Mouse (Mus musculus) lung, postnatal 0 days (tissue): ENCODE results near the gene Engase. TPM values are rescaled to one million over a fixed set of nuclear protein-coding genes. Genes with fewer than 3 reads are reported as not detected.

Experiments used
- ATAC-seq: fragments of 200-750 bp; cut with Nextera tagmentation; 2 replicates; pipeline ENCODE4 v1.8.0; 2017; ENCODE audit warnings: moderate library complexity
- DNase-seq: peaks from one replicate; pipeline ENCODE4 v3.0.0-alpha.2; 2016; ENCODE audit warnings: low spot score
- H3K27ac ChIP-seq: fragments of 300-500 bp; sonication (generic); 2 replicates; pipeline ENCODE4 v1.5.1; 2014; ENCODE audit warnings: antibody characterized with exemption, mild to moderate bottlenecking, low read length, mixed read lengths
- H3K27me3 ChIP-seq: fragments of 300-500 bp; sonication (generic); replicated peaks from 2 replicates; pipeline ENCODE4 v1.6.1; 2014; ENCODE audit warnings: low read length, mixed read lengths; ENCODE audit not compliant: insufficient read depth
- H3K36me3 ChIP-seq: fragments of 300-500 bp; sonication (generic); 2 replicates; pipeline ENCODE4 v1.6.1; 2014; ENCODE audit warnings: low read length, mixed read lengths; ENCODE audit not compliant: insufficient read depth
- H3K4me1 ChIP-seq: fragments of 300-500 bp; sonication (generic); 2 replicates; pipeline ENCODE4 v1.6.1; 2014; ENCODE audit warnings: antibody characterized with exemption, low read depth, low read length, mixed read lengths; ENCODE audit not compliant: insufficient read depth
- H3K4me2 ChIP-seq: fragments of 300-500 bp; sonication (generic); replicated peaks from 2 replicates; pipeline ENCODE4 v1.6.1; 2014; ENCODE audit warnings: low read depth, mild to moderate bottlenecking, low read length, moderate library complexity, mixed read lengths
- H3K4me3 ChIP-seq: fragments of 300-500 bp; sonication (generic); 2 replicates; pipeline ENCODE4 v1.5.1; 2014; ENCODE audit warnings: low read depth, low read length
- H3K9ac ChIP-seq: fragments of 300-500 bp; sonication (generic); replicated peaks from 2 replicates; pipeline ENCODE4 v1.6.1; 2014; ENCODE audit warnings: low read depth, mild to moderate bottlenecking
- H3K9me3 ChIP-seq: fragments of 300-500 bp; sonication (generic); 2 replicates; pipeline ENCODE4 v1.6.1; 2016; ENCODE audit warnings: low read length, mixed read lengths
- CTCF ChIP-seq: IDR thresholded peaks from 2 replicates; pipeline ENCODE4 v1.5.1; 2016; ENCODE audit warnings: antibody characterized with exemption, mild to moderate bottlenecking
- EP300 ChIP-seq: IDR thresholded peaks from 2 replicates; pipeline ENCODE4 v1.6.1; 2016; ENCODE audit warnings: antibody characterized with exemption, mild to moderate bottlenecking, control low read depth
- WGBS: fragments of 180-500 bp; shearing (Covaris S2); extraction: QIAGEN DNeasy Blood & Tissue Kit; methylation state at CpG from one replicate; pipeline ENCODE4 v1.1.7; 2014; 5-methylcytosine and 5-hydroxymethylcytosine counted together
- polyA plus RNA-seq: library from polyadenylated mRNA; unstranded; fragments of >200 nt; fragmentation: Nextera tagmentation; extraction: Ambion mirVana; gene quantifications from 2 replicates; pipeline ENCODE4 v1.2.1, GENCODE M21; 2015

Engase gene
- polyA plus RNA-seq, 1 experiment from 2014 or later = 4.7 TPM

DNA sequence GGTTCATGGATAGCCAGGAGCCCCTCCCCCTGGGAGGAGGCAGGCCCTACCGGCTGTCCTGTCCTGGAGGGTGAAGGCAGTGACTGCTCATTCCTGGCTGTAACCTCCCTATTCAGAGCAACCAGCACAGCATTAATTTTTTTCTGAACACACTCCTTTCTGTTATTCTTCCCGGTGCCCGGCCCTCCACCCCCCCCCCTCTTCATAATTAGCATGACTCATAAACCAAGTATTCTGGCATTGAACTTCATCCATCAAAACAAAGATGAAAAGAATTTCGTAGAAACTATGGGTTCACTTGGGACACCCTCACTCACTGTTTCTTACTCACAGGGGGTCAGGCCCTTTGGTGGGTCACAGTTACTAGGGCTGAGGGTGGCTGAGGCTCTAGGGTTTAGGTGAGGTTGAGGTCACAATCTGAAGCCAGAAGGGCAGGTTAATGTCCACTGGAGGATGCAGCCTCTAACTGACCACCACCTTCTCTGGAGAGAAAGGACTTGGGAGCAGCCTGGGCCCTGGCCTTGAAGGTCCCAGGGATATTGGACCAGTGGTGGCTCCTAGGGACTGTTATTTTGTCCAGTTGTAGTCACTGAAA, 46.2 kb upstream of the Engase start:
- Histone ChIP-seq H3K4me3 (no peak overlapping the region), H3K9me3 (no peaks in the 10 kb centered on the region), H3K4me1 (peaks cover 27% of the 10 kb centered on the region), H3K36me3 (no peaks in the 10 kb centered on the region), H3K27me3 (no peaks in the 10 kb centered on the region), H3K4me2 (0 out of 2 replicates have a peak overlapping the region, but pooled peaks have one; percentile 2), H3K27ac (no peak overlapping the region), H3K9ac (no peak overlapping the region)
- peak; percentile 62 for DNase-seq
- WGBS = 11% methylated on average over 4 of the region's 4 CpGs
- TF ChIP-seq EP300 (peak; percentile 48; the same call in 1 of the 2 replicates), CTCF (no peak)
- ATAC-seq = peak; percentile 49; the same call in 1 of the 2 replicates

GRCm38 (mm10) chr11:118431100-118431948, 45.3 kb upstream of the Engase start:
- TF ChIP-seq EP300 = no peak
- no peak for TF ChIP-seq CTCF
- Histone ChIP-seq H3K27me3 (no peaks in the 10 kb centered on the region), H3K4me1 (peaks cover 27% of the 10 kb centered on the region), H3K4me3 (no peak overlapping the region), H3K4me2 (no peak overlapping the region), H3K36me3 (no peaks in the 10 kb centered on the region), H3K27ac (no peak overlapping the region), H3K9me3 (no peaks in the 10 kb centered on the region), H3K9ac (no peak overlapping the region)
- ATAC-seq = no peak
- DNase-seq = no peak
- WGBS = 79% methylated on average over 16 of the region's 16 CpGs

DNA sequence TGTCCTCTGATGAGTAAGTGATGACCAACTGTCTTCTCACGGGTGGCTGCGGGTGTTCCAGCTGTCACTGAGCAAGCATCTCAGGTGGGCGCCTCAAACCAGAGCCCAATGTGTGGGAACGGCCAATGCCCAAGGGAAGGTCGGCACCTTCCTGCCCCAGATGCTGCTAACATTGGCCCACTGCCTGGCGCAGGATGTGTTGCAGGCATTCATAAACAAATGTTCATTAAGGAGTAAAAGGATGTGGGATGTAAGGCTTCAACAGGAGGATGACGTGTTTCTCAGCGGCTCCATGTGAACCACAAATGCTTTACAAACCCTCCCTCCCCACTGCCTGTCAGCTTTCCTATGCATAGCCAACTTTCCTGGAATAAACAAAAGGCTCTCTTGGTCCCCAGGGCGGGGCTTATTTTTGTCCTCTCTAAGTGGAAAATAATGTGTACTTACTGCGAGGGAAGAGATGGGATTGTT, 43.2 kb upstream of the Engase start:
- H3K4me3 ChIP-seq = 0 out of 2 replicates have a peak overlapping the region, but pooled peaks have one; percentile 6
- no peaks in the 10 kb centered on the region for H3K27me3 ChIP-seq
- peak overlapping the region; percentile 59; the same call in 1 of the 2 replicates for H3K27ac ChIP-seq
- peak overlapping the region; percentile 45 for H3K4me2 ChIP-seq
- 0 out of 2 replicates have a peak overlapping the region, but pooled peaks have one; percentile 5 for H3K9ac ChIP-seq
- peak; percentile 70 for ATAC-seq
- WGBS = 33% methylated on average over 10 of the region's 10 CpGs
- no peaks in the 10 kb centered on the region for H3K36me3 ChIP-seq
- TF ChIP-seq EP300 (peak; percentile 47), CTCF (no peak)
- peaks cover 27% of the 10 kb centered on the region for H3K4me1 ChIP-seq
- no peaks in the 10 kb centered on the region for H3K9me3 ChIP-seq
- DNase-seq = peak; percentile 89

DNA sequence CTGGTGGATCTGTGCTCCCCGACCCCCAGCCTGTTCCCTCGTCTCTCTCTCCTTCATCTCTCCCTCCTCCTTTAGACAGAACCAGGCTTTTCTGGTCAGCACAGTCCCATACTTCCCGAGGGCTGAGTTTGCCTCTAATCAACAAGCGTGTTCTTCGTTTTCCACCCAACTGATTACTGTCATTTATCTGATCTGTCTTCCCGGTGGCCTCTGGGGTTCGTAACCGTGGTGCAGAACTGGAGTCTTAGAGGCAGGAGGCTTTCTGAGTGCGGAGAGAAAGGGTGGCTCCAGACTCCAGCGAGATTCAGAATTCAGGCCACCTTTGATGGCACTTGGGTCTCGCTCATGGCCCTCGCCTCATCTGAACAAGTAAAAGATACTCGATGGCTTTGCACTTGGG, 42.5 kb upstream of the Engase start:
- no peak for DNase-seq
- TF ChIP-seq EP300 (no peak), CTCF (no peak)
- H3K4me2 ChIP-seq = peak overlapping the region; percentile 45
- peaks cover 26% of the 10 kb centered on the region for H3K4me1 ChIP-seq
- 37% methylated on average over 13 of the region's 13 CpGs for WGBS
- no peaks in the 10 kb centered on the region for H3K27me3 ChIP-seq
- H3K36me3 ChIP-seq = no peaks in the 10 kb centered on the region
- no peaks in the 10 kb centered on the region for H3K9me3 ChIP-seq
- H3K27ac ChIP-seq = peak overlapping the region; percentile 59
- ATAC-seq = no peak
- H3K9ac ChIP-seq = no peak overlapping the region
- 0 out of 2 replicates have a peak overlapping the region, but pooled peaks have one; percentile 6 for H3K4me3 ChIP-seq

GRCm38 (mm10) chr11:118436471-118436935, 40.1 kb upstream of the Engase start:
- no peak overlapping the region for H3K9ac ChIP-seq
- no peaks in the 10 kb centered on the region for H3K36me3 ChIP-seq
- no peak overlapping the region for H3K27ac ChIP-seq
- peak; percentile 43 for DNase-seq
- H3K9me3 ChIP-seq = no peaks in the 10 kb centered on the region
- WGBS = 16% methylated on average over 6 of the region's 6 CpGs
- no peak for ATAC-seq
- H3K4me1 ChIP-seq = peaks cover 20% of the 10 kb centered on the region
- no peak overlapping the region for H3K4me2 ChIP-seq
- no peak overlapping the region for H3K4me3 ChIP-seq
- TF ChIP-seq EP300 (no peak), CTCF (peak; percentile 57)
- no peaks in the 10 kb centered on the region for H3K27me3 ChIP-seq
